ENCODE assay signal across 15 mouse cellular contexts in genomic region chr3:107690366-107690765, GRCm38 (mm10). TPM values are rescaled to one million over a fixed set of nuclear protein-coding genes. Genes with fewer than 3 reads are reported as not detected.
DNase-seq lines count a peak whose midpoint lies in the region; ATAC-seq and TF ChIP-seq lines count a peak whose summit lies in the region.
"Had no signal": no experiment of that assay in that cellular context is flagged by ENCODE, and none has a peak within 500 bp of the region (broad histone marks: within the 10 kb centered on the region; RNA-seq: fewer than 3 reads in every experiment).

No protein-coding gene starts in this region.

- H3K9ac ChIP-seq in liver, postnatal 0 days (replicated peaks): peak overlapping the region; percentile 6; the same call in 1 of the 2 replicates
- H3K9ac ChIP-seq in liver, embryonic 12.5 days: no peak overlapping the region
- H3K9ac ChIP-seq in midbrain, postnatal 0 days (replicated peaks; ENCODE audit: low read length, poor library complexity, severe bottlenecking): no peak overlapping the region
- H3K9ac ChIP-seq: liver, embryonic 15.5 days had no signal

- no peaks in the 10 kb centered on the region for H3K27me3 ChIP-seq in liver, postnatal 0 days (ENCODE audit: insufficient read depth, low read length)
- no peaks in the 10 kb centered on the region for H3K27me3 ChIP-seq in liver, embryonic 12.5 days (replicated peaks)
- H3K27me3 ChIP-seq in midbrain, postnatal 0 days (ENCODE audit: insufficient read depth, low read length): no peaks in the 10 kb centered on the region
- H3K27me3 ChIP-seq: liver, embryonic 15.5 days had no signal

- peak overlapping the region; percentile 67 for H3K27ac ChIP-seq in liver, postnatal 0 days (ENCODE audit: low read depth)
- H3K27ac ChIP-seq in liver, embryonic 12.5 days: no peak overlapping the region
- peak overlapping the region; percentile 83; the same call in 1 of the 2 replicates for H3K27ac ChIP-seq in cortical plate, adult 2 months (ENCODE audit: insufficient read depth, low read length)
- H3K27ac ChIP-seq in midbrain, postnatal 0 days (ENCODE audit: low read depth, low read length): peak overlapping the region; percentile 32; the same call in 1 of the 2 replicates
- H3K27ac ChIP-seq: liver, embryonic 15.5 days had no signal

- no peak for TF ChIP-seq POLR2A in cortical plate, adult 2 months (IDR thresholded peaks at IDR 0.05; ENCODE audit: extremely low read depth, insufficient read depth, low read length)

- no peaks in the 10 kb centered on the region for H3K9me3 ChIP-seq in liver, postnatal 0 days (ENCODE audit: low read length)
- no peaks in the 10 kb centered on the region for H3K9me3 ChIP-seq in liver, embryonic 12.5 days (replicated peaks)
- H3K9me3 ChIP-seq in midbrain, postnatal 0 days (ENCODE audit: low read length): no peaks in the 10 kb centered on the region
- H3K9me3 ChIP-seq: liver, embryonic 15.5 days had no signal

- ATAC-seq in liver, postnatal 0 days: peak; percentile 52
- ATAC-seq in liver, embryonic 12.5 days: no peak
- peak; percentile 24 for ATAC-seq in midbrain, postnatal 0 days (ENCODE audit: low FRiP score)
- ATAC-seq: intestine, embryonic 16.5 days had no signal

- H3K36me3 ChIP-seq in liver, postnatal 0 days (replicated peaks; ENCODE audit: insufficient read depth, low read length): no peaks in the 10 kb centered on the region
- peaks cover 3% of the 10 kb centered on the region; the same call in 1 of the 2 replicates for H3K36me3 ChIP-seq in liver, embryonic 12.5 days
- H3K36me3 ChIP-seq in midbrain, postnatal 0 days (ENCODE audit: insufficient read depth, low read length): no peaks in the 10 kb centered on the region
- H3K36me3 ChIP-seq: liver, embryonic 15.5 days had no signal

- TF ChIP-seq CTCF in liver, postnatal 0 days (IDR thresholded peaks at IDR 0.05; ENCODE audit: low read depth): no peak
- TF ChIP-seq CTCF in cortical plate, adult 2 months (IDR thresholded peaks at IDR 0.05; ENCODE audit: extremely low read depth, insufficient read depth, low read length): no peak
- no peak for TF ChIP-seq CTCF in midbrain, postnatal 0 days (IDR thresholded peaks at IDR 0.05)

- no peak overlapping the region for H3K4me3 ChIP-seq in liver, postnatal 0 days (ENCODE audit: low read depth, low read length)
- H3K4me3 ChIP-seq in liver, embryonic 12.5 days: no peak overlapping the region
- H3K4me3 ChIP-seq in cortical plate, adult 2 months (ENCODE audit: insufficient read depth, low read length): no peak overlapping the region
- H3K4me3 ChIP-seq in midbrain, postnatal 0 days (ENCODE audit: low read depth, low read length): no peak overlapping the region
- H3K4me3 ChIP-seq: erythroblast, embryonic 14.5 days; liver, embryonic 15.5 days had no signal

- intact Hi-C loops in gastrocnemius, postnatal 14 days (cut with DNase I; ENCODE audit: low total_unique reads): no loop called here

- WGBS in liver, postnatal 0 days (ENCODE audit: insufficient replicate concordance): 46% methylated on average over 2 of the region's 2 CpGs
- 80% methylated on average over 2 of the region's 2 CpGs for WGBS in liver, embryonic 12.5 days (ENCODE audit: insufficient replicate concordance)
- WGBS in midbrain, postnatal 0 days: 46% methylated on average over 2 of the region's 2 CpGs

- peaks cover 40% of the 10 kb centered on the region for H3K4me1 ChIP-seq in liver, postnatal 0 days (ENCODE audit: insufficient read depth)
- H3K4me1 ChIP-seq in liver, embryonic 12.5 days: peaks cover 71% of the 10 kb centered on the region
- H3K4me1 ChIP-seq in cortical plate, adult 2 months (ENCODE audit: control insufficient read depth, insufficient read depth, low read length): peaks cover 12% of the 10 kb centered on the region
- H3K4me1 ChIP-seq in midbrain, postnatal 0 days (ENCODE audit: insufficient read depth, low read length): peaks cover 21% of the 10 kb centered on the region

- DNase-seq in gastrocnemius, postnatal 25 days: peak; percentile 23
- DNase-seq in gastrocnemius, postnatal 14 days: no peak
- DNase-seq in liver, postnatal 0 days: no peak
- DNase-seq in midbrain, postnatal 0 days (ENCODE audit: low spot score): peak; percentile 63
- no peak for DNase-seq in thymus, postnatal 25 days
- DNase-seq in spleen, postnatal 4 days (ENCODE audit: low spot score in 2 of 2): no peak
- DNase-seq: right cerebral cortex, postnatal 14 days; thymus, postnatal 36 days had no signal

- 0 out of 2 replicates have a peak overlapping the region, but pooled peaks have one; percentile 11 for H3K4me2 ChIP-seq in liver, postnatal 0 days (ENCODE audit: low read depth, low read length)
- H3K4me2 ChIP-seq in liver, embryonic 12.5 days: no peak overlapping the region
- 0 out of 2 replicates have a peak overlapping the region, but pooled peaks have one; percentile 23 for H3K4me2 ChIP-seq in midbrain, postnatal 0 days (ENCODE audit: low read depth, low read length, poor library complexity, severe bottlenecking)
- H3K4me2 ChIP-seq: liver, embryonic 15.5 days had no signal

- no peak for TF ChIP-seq EP300 in liver, postnatal 0 days (IDR thresholded peaks at IDR 0.05; ENCODE audit: low read depth)

RNA-seq across cellular contexts. Expression of gene Ahcyl1, which starts 6.0 kb away (rescaled TPM):
- total RNA-seq in gastrocnemius, postnatal 25 days (2021): 10 to 100 TPM; 30.7 to 31.8 TPM
- total RNA-seq in gastrocnemius, postnatal 14 days (2021): 10 to 100 TPM; 37.5 to 38.9 TPM
- polyA plus RNA-seq in liver, postnatal 0 days (2015; fragmentation: Nextera tagmentation; extraction: Ambion mirVana): 18.1 and 19.8 TPM in 2 replicates
- 53.7 and 54.0 TPM in 2 replicates for polyA plus RNA-seq in liver, embryonic 12.5 days (2016; fragmentation: Nextera tagmentation; extraction: Ambion mirVana)
- polyA plus RNA-seq in cortical plate, adult 2 months (2012; rRNA removed): 344 and 347 TPM in 2 replicates
- total RNA-seq in midbrain, postnatal 0 days (2014; rRNA removed): 65.9 and 76.0 TPM in 2 replicates
- 109 and 111 TPM in 2 replicates for polyA plus RNA-seq in midbrain, postnatal 0 days (2015; fragmentation: Nextera tagmentation; extraction: Ambion mirVana)

RNA-seq across cellular contexts. Expression of gene Strip1, which starts 58.9 kb away (rescaled TPM):
- 10 to 100 TPM; 15.4 to 16.3 TPM for total RNA-seq in gastrocnemius, postnatal 25 days (2021)
- 10 to 100 TPM; 16.9 to 19.5 TPM for total RNA-seq in gastrocnemius, postnatal 14 days (2021)
- 6.6 and 7.0 TPM in 2 replicates for polyA plus RNA-seq in liver, postnatal 0 days (2015; fragmentation: Nextera tagmentation; extraction: Ambion mirVana)
- polyA plus RNA-seq in liver, embryonic 12.5 days (2016; fragmentation: Nextera tagmentation; extraction: Ambion mirVana): 17.0 and 19.0 TPM in 2 replicates
- polyA plus RNA-seq in cortical plate, adult 2 months (2012; rRNA removed): 73.7 and 79.9 TPM in 2 replicates
- 131 and 142 TPM in 2 replicates for total RNA-seq in midbrain, postnatal 0 days (2014; rRNA removed)
- 120 and 122 TPM in 2 replicates for polyA plus RNA-seq in midbrain, postnatal 0 days (2015; fragmentation: Nextera tagmentation; extraction: Ambion mirVana)

RNA-seq across cellular contexts. Expression of gene Gm10961, which starts 59.2 kb away (rescaled TPM):
- not detected for total RNA-seq in gastrocnemius, postnatal 25 days (2021)
- not detected for total RNA-seq in gastrocnemius, postnatal 14 days (2021)
- not detected in 2 replicates for polyA plus RNA-seq in liver, postnatal 0 days (2015; fragmentation: Nextera tagmentation; extraction: Ambion mirVana)
- not detected in 2 replicates for polyA plus RNA-seq in liver, embryonic 12.5 days (2016; fragmentation: Nextera tagmentation; extraction: Ambion mirVana)
- not detected in 2 replicates for polyA plus RNA-seq in cortical plate, adult 2 months (2012; rRNA removed)
- total RNA-seq in midbrain, postnatal 0 days (2014; rRNA removed): not detected in 2 replicates
- not detected in 2 replicates for polyA plus RNA-seq in midbrain, postnatal 0 days (2015; fragmentation: Nextera tagmentation; extraction: Ambion mirVana)
- total RNA-seq: granulocyte monocyte progenitor cell, adult 5-6 weeks; monocyte, adult 5-6 weeks had no signal
- polyA plus RNA-seq: erythroblast, embryonic 14.5 days; intestine, embryonic 16.5 days; liver, embryonic 15.5 days had no signal

Comparison
In these comparisons a context has a peak if more than half of its experiments do, and no peak if none do; other contexts are left out.
1. DNase-seq: peak in gastrocnemius, postnatal 25 days (single experiment) and midbrain, postnatal 0 days (single experiment); none in gastrocnemius, postnatal 14 days (single experiment), liver, postnatal 0 days (single experiment), thymus, postnatal 25 days (single experiment) and spleen, postnatal 4 days (0 of 2).